Mouse (Mus musculus) telencephalon, adult 2 months (tissue): ENCODE results near the gene Ss18l1.

Experiments
- DNase-seq: peaks from one replicate; pipeline ENCODE4 v3.0.0-alpha.2; 2011; ENCODE audit warnings: low read depth, low spot score

Ss18l1 gene

DNA sequence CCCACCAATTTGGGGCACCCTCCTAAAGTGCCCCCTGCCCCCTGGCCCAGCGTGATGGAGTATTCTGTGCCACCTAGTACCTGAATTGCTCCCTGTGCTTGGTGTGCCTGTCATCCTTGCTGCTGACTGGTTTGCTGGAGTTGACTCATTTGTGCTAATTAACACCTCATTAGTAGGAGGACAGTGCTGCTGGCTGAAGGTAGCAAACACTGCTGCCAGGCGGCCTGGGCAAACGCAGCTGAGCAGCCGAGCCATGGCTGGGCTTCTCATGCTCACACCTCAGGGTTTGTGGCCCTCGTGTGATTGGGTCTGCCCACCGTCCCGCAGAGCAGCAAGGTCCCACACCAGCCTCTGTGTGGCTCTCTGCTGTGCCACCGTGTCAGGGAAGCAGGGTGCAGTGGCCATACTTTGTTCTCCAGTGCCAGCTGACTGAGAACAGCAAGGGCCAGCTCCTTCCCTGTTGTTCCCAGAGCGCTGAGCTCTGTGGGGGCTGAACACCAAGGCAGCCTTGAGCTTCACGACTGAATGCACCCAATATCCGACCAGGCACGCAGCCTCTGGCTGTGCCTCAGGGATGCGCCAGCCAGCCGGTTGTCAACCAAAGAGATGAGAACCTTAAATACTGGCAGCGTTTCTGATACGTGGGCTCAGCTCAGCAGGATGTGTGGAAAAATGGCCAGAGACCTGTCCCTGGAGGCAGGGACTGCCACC lies 43.8 kb downstream of the Ss18l1 start:
- no peak for DNase-seq

DNA sequence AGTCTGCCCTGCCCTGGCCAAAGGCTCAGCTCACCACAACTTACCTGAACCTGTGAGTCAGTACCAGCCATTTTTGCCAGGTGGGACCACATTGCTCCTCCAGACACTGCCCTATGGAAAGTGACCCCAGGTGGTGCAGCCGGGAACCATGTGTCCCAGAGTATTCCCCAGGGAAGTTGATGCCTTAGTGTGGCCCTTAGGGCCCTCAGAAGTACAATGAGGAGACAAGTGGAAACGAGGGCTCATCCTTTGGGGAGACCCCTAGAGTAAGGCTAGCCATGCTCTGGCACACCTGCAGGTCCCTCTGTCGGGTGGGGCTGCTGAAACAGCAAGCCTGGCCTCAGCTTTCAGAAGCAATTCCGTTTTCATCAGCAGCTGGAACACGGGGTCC lies 44.3 kb downstream of the Ss18l1 start:
- no peak for DNase-seq

DNA sequence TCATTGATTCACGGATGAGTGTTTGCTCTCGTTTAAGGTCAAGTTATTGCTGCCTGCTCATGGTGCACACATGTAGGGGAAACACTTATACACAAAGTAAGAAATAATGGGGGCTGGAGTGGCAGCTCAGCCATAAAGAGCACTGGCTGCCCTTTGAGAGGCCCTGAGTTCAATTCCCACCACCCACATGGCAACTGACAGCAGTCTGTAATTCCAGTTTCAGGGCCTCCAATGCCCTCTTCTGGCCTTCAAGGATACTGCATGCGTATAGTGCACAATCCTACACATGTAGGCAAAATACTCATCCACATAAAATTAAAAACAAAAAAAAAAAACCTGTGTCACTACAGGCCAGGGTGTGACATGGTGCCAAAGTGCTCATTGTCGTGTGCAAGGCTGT lies 45.2 kb downstream of the Ss18l1 start:
- DNase-seq = no peak

DNA sequence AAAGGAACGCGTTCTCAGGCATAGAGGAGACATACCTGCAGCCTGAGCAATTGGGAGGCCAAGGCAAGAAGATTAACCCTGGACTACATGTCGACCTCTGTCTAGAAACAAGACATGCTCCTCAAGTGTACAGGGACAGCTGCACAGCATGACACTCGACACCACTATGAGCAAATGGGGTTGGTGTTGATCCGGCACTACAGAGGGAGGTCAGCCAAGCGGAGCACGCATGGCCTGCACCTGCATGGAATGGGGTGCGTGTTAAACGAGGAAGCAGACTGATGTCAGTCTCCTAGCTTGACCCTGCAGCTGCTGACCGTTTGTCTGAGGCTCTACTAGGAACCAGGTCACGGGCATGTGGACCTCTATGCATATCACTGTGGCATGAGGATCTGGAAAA lies 48.0 kb downstream of the Ss18l1 start:
- no peak for DNase-seq

DNA sequence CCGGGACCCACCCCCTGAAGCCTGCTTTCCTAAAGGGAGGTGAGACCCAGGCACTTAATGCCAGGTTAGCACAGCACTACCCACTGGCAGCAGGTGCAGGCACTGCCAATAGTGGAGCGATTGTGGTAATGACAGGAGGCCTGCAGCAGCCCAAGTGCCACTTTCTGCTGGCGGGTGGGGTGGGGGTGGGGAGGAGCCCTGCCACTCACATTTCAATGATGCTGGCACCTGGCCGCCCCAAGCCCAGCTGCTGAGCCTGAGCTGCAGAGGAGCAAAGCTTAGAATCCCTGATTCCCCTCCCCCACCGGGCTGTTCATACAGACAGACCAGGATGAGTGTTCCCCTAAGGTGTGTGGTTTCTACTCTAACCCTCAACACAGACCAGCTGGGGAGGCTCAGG lies 53.4 kb downstream of the Ss18l1 start:
- DNase-seq = no peak

DNA sequence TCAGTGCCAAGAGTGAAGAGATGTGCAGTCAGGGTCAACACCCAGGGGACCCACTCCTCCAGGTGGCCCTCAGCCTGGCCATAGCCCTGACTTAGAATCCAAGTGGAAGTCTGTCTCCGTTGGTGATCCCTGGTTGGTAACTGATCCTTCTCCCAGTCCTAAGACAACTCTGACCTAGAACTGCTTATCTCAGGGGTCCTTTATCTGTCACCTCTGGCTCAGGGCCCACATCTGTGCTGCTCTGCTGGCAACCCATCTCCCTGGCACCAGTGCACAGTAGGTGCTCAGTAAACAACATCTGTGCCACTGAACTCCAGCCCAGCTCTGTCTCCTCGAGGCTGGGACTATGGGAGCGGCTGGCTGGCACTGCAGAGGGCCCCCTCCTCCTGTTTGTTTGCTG lies 55.3 kb downstream of the Ss18l1 start:
- DNase-seq = no peak

DNA sequence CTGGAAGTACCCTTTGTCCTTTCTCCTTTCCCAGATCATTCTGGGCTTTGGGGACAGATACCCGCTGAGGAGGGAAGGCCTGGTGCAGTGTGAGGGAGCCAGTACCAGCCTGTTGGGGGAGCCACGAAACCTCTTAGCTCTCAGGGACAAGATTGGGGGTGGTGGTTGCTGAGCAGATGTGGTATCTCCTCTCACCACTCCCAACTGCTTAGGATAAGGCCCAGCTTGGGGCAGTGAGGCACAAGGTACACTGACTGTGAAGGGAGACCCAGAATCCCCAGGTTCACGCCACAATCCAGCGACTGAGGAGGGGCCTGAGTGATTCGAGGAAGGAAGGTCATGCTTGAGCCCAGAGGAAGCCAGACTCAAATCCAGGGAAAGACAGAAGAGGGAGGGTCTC lies 55.9 kb downstream of the Ss18l1 start:
- no peak for DNase-seq

DNA sequence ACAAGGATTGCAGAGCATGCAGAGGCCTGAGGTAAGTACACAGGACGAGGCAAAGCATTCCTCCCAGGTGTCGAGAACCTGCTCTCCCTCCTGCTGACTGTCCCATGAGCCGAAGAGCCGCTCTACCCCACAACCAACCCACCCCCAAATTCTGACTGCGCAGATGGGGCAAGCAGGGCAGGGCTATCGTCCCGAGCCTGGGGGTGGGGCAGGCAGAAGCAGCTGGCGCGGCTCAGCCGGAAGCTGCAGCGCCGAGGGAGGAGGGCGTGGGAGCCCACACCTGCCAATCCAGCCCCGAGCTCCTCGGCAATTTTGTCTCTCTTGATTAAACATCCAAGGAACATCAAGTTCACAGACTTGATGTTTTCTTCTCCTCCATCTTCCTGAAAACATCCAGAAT lies 57.2 kb downstream of the Ss18l1 start:
- no peak for DNase-seq

DNA sequence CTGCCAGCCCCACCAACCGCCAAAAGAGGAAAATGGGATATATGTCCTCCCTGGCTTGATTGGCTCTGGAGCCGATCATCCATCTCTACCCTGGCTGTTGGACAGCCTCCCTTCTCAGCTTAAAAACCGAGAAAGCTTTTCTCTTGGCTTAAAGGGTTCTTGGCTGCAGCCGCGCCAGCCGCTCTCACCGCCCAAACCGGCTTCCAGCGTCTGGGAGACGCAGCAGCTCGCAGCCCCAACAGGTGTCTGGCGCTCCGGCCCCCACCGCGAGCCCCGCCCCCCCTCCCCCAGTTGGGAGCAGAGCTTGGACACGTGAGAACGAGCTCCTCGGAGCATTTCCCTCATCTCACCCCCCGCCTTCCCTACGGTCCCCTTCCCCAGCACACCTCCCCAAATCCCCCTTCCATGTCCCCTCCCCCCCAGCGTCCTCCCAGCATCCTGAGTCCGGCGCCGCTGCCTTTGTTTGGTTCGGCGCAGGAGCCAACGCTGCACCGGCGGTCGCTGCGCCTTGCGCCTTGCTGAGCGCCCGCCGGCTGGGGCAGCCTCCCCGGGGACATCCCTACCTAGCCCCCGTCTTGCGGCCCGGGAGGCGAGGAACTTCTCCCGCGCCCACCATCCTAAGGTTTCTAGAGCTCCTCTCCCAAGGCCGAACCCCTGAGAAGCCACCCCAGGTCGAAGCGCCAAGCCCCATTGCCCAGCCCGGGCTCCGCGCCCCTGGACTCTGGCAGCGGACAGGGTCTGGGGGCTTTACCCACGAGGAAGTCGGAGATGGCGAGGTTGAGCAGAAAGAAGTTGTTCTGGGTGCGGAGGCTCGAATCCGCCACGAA lies 61.1 kb downstream of the Ss18l1 start:
- DNase-seq = no peak

DNA sequence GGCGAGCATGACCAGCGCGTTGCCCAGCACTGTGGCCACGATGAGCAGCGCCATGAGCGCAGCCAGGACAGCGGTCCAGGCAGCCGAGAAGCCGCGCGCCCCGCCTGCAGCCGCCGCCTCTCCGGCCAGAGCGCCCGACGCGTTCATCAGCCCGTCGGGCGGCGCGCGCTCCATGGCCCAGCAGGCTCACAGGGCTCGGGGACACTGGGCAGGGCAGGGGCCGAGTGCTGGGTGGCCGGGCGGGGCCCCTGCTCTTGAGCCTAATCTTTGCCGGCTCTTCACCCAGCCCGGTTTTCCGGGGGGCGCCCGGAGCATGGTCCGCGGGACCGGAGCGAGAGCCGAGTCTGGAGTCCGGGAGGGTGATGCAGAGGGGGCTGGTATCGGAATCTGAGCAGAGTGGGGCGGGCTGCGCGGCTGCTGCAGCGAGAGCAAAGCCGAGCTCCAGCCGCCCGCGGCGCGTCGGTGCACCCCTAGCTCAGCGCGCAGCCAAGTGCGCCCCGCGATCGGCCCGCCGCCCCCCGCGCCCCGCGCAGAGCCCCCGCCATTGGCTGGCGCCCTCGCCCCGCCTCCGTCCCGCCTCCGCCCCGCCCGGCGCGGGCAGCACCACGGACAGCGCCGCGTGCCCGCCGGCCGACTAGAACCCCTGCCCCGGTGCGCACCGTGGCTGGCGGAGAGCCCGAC lies 61.8 kb downstream of the Ss18l1 start, which contains the start of gene Hrh3:
Gene Hrh3 (minus strand): TSS at position 511 of the 681 bp plus-strand sequence.
- no peak for DNase-seq

DNA sequence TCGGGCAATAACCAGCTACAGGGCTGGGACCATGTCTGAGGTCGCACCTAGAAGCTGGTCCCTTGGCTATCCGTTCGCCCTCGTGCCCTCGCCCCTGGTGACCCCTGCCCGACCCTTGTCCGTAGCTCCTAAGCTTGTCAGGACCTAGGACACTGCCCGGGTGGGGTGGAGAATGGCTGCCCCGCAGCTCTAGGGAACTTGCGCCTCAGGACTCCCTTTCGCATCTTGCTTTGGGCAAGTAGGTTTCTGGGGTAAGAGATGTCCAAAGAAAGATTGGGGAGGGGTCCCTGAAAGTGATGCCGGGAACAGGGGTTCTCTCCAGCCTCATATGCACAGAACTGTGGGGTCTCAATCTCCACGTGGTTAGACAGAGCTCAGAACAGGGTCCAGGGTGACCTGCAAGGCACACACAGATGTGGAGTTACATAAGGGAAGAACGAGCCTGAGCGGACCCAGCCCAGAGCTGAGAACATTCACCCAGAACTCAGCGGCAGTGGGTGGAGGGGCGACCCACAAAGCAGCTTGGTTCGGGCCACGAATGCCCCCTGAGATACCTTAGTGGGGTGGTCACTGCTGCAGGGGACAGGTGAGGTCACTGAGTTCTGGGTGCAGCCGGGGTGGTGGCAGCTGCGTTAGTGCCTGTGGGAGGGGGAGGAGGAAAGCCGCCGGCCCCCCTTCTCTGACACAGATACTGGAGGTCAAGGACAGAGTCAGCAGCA lies 62.5 kb downstream of the Ss18l1 start:
- no peak for DNase-seq

DNA sequence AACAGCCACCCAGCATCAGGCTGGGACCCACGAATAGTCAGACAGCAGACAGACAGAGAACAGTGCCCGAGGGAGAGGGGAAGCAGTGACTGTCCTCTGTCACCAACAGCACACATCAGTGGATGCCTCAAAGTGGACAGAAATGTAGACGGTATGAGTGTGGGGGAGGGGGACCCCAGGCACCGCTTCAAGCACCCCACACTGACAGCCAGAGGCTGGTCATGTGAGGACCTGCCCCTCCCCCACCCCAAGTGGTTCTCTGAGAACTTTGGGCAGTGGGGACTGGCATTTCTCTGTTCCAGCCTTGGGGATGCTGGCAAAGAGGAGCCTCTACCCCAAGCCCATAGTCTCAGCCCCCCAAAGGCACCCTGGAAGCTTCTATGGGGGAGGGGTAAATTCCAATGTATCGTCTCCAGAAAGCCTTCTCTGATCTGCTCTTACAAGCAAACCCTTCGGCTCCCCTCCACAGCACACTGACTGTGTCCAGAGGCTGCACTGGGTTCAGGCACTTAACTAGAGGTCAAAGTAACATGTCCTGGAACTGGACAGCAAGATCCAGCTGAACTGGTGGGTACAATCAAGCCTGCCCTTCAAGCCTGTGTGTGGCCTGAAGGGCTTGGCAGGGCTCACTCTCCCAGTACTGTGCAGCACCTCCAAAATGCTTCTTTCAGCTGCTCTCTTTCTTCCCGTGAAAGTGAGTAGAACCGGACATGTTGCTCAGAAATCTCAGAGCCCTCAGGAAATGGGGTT lies 63.3 kb downstream of the Ss18l1 start:
- no peak for DNase-seq

DNA sequence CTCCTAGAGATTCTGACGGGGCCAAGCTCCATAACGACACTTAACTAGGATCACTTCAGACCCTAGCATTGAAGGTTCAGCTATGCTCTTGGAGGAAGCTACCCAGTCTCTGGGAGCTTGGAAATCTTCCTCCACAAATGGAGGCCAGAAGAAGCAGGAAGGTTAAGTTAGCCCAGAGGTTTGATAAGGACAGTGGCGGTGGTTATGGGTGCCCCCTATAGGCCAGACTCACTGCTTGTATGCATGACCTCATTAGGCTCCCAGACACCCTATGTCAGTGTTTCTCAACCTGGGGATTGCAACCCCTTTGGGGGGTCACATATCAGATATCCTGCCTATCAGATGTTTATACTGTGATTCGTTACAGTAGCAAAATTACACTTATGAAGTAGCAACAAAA lies 64.8 kb downstream of the Ss18l1 start:
- no peak for DNase-seq

DNA sequence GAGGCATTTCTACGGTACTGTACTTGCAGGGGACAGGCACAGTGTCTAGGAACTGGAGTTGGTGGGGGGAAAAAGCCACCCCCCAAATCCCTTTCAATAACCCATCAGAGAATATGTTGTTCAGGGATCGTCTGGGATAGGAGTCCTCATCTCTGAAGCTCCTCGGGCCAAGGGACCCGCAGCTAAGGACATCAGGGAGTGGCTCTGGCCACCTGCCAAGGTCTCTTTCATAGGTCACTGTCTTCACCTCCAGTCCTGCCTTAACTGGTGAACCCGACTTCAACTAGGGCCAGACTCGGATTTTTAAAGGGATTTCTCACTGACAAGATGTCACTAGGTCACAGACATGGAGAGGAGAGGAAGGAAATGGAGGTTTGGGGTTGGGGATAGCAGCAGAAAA lies 66.0 kb downstream of the Ss18l1 start:
- DNase-seq = no peak

DNA sequence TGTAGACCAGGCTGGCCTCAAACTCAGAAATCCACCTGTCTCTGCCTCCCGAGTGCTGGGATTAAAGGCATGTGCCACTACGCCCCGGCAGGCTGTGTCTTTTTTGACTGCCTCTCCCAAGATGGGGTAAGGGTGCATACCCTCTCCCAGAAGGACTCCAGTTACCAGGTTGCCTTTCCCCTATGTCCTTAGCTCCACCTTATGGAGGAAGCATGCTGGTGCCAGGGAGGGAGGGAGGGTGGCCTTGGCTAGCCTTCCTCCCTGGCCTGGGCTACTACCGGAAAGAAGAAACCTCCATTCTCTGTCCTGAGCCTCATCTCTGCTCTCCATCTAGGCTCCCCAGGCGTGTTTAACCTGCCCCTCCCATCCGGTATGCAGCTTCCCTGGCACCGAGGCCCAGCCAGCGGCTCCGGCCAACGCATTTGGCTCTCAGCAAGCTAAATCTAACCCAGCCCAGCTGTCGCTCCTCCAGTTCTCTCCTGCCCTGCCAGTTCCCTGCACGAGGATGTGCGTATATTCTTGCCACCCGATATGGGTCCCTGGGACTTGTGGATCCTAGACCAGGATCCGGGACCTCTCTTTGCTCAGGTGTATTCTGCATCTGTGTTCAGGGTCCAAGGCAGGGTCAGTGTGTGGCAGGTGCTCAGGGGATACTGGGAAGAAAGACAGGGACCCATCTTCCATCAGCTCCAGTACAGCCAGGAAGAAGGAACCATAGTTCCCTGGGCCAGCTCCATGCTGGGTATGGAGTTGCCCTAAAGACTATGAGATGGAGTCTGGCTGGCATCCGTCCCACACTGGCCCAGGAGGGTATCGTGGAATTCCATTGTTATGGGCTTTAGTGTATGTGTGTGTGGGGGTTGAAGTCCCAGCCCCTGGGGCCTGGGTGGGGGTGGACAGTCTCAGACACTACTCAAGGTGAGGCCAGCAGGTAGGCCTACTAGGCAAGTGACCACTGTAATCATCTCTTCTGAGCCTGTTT lies 71.9 kb downstream of the Ss18l1 start:
- DNase-seq = peak; percentile 82

DNA sequence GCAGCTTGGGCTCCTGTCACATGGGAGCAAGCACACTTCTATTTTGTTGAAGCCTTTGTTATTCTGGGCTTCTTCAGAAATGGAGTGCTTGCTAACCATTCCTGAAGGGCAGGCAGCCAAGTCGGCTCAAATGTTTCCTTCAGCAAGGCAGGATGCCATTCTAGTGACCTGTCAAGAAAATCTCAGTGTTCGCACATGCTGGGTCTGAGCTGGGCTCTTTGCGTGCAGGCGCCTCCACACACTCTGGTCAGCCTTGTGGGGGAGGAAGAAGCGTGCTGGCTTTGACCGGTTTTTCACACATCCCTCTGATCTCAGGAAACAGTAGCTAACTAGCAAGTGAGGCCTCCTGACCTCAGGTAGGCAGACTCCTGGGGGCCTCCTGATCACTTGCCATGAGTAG lies 73.0 kb downstream of the Ss18l1 start:
- peak; percentile 62 for DNase-seq

DNA sequence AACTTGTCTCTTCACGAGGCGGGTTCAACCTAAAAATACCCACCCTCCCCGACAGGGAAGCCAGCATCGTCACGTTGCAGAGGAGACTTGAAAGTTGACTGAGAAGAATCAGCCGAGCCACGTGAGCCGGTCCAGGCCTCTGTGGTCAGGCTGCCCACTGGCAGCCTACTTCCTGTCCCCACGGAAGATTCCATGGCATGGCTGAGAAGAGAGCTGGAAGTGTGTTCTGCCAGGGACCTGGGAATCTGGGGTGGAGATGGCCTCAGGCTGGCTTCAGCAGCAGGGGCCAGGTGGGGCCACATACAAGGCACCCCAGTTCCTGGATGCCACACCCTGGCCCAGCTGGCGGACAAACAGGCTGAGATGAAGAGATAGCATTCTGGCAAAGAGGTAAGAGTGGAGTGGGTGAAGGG lies 73.8 kb downstream of the Ss18l1 start:
- peak; percentile 58 for DNase-seq

DNA sequence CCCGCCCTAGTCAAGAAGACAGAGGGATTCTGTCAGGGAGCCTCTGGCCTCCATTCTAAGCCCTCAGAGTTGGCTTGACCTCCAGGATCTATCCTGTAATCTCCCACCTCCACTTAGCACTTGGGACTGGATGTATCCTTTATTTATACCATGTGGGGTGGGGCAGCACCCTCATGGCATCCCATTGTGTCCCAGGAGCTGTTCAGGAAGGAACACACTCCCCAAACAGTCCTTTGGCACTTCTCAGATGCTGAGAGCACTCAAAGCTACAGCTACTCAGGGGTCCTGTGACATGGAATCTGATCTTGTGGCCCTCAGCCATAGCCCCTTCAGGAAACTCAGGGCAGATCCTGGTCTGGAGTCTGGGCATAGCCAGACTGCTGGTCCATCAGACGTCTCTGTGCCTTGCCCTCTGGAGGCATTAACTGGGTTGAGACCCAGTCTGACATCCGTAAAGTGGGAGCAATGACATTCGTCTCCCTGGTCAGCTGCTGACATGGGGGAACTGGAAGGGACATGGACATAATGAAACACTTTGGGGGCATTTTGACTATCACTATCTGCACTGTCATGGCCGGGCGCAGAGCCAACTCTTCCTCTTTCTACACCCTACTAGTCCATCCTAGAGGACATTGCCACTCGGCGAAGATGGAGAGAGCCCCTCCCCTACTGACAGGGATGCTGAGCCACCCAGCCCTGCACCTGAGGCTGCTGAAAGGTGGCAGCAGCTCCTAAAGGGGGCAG lies 74.6 kb downstream of the Ss18l1 start:
- DNase-seq = no peak

DNA sequence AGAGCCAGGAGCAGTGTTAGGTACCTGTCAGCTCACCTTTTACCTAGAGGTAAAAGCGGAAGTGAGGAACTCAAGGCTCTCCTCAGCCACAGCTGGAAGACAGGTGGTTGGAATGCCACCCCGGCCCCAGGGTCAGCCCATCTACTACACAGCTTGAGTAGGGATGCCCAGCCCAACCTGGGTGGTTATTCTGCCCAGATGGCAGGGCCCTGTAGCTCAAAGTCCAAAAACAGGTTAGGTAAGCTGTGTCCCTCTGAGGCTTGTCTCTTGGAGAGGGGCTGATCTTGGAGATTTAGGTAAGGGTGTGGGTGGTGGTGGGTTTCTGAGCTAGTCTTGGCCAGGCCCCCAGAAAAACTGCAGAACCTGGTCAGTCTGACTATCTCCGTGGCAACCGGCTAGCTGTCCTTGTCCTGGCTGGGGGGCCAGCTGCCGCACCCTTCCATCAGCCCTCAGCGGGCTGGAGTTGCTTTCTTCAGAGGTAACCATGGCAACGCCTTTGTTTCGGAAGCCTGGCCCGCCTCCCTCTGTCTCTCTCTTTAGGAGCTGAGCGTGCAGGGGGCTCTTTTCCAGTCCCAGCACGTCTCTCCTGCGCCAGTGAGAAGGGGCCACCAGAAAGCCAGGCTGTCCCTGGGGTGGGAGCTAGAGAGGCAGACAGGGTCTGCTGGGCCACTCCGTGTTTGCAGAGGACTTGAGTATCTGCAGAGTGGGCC lies 75.3 kb downstream of the Ss18l1 start:
- no peak for DNase-seq
